Mouse (Mus musculus): ENCODE data around the gene Jhy. TPM values are rescaled to one million over a fixed set of nuclear protein-coding genes. Genes with fewer than 3 reads are reported as not detected.

Jhy gene
- total RNA-seq, 1 experiment = not detected

- DNase-seq (ENCODE audit: low read depth, low spot score) = no peak
- Histone ChIP-seq H3K36me3 (ENCODE audit: control insufficient read depth, insufficient read depth, low read length, poor library complexity, severe bottlenecking) (no peaks in the 10 kb centered on the region), H3K9me3 (ENCODE audit: control insufficient read depth, insufficient read depth, low read depth, low read length) (no peaks in the 10 kb centered on the region), H3K9ac (ENCODE audit: insufficient read depth, low read depth, low read length, poor library complexity, severe bottlenecking) (no peak overlapping the region), H3K4me3 (ENCODE audit: insufficient read depth in 1 of 2, low read depth in 1 of 2, low read length in 2 of 2, poor library complexity in 1 of 2, severe bottlenecking in 1 of 2) (peak overlapping the region; percentile 8 to 38; a peak in 3 of 4 replicates), H3K27ac (ENCODE audit: insufficient read depth, low read depth, low read length, poor library complexity, severe bottlenecking) (no peak overlapping the region), H3K4me1 (ENCODE audit: control insufficient read depth in 2 of 2, insufficient read depth in 2 of 2, low read length in 2 of 2, poor library complexity in 1 of 2) (peaks cover 0 to 3% of the 10 kb centered on the region in 2 experiments; a peak in 1 of 4 replicates)
- in situ Hi-C loops (cut with MboI; ENCODE audit: low sequenced_read_pairs in 2 of 2, unreplicated experiment in 2 of 2) = no loop called here
- TF ChIP-seq CHD2 (IDR thresholded peaks at IDR 0.05; ENCODE audit: low read depth, low read length) (no peak), MAFK (IDR thresholded peaks at IDR 0.05; ENCODE audit: insufficient read depth, low read depth, low read length) (no peak), HCFC1 (IDR thresholded peaks at IDR 0.05; ENCODE audit: borderline replicate concordance, insufficient read depth, low read length) (no peak), ZC3H11A (IDR thresholded peaks at IDR 0.05; ENCODE audit: borderline replicate concordance, low read depth, low read length) (no peak), ZNF384 (IDR thresholded peaks at IDR 0.05; ENCODE audit: low read depth, low read length) (no peak)
These were observed 86.1 kb downstream of the Jhy start for GRCm38 (mm10) chr9:40877881-40878235.

GRCm38 (mm10) chr9:40877146-40877880 lies 86.6 kb downstream of the Jhy start:
- no peak for DNase-seq (ENCODE audit: low read depth, low spot score)
- TF ChIP-seq ZC3H11A (IDR thresholded peaks at IDR 0.05; ENCODE audit: borderline replicate concordance, low read depth, low read length) = no peak
- no peak for TF ChIP-seq CHD2 (IDR thresholded peaks at IDR 0.05; ENCODE audit: low read depth, low read length)
- no peak for TF ChIP-seq MAFK (IDR thresholded peaks at IDR 0.05; ENCODE audit: insufficient read depth, low read depth, low read length)
- TF ChIP-seq ZNF384 (IDR thresholded peaks at IDR 0.05; ENCODE audit: low read depth, low read length) = no peak
- no peak for TF ChIP-seq HCFC1 (IDR thresholded peaks at IDR 0.05; ENCODE audit: borderline replicate concordance, insufficient read depth, low read length)
- Histone ChIP-seq H3K9ac (ENCODE audit: insufficient read depth, low read depth, low read length, poor library complexity, severe bottlenecking) (no peak overlapping the region), H3K27ac (ENCODE audit: insufficient read depth, low read depth, low read length, poor library complexity, severe bottlenecking) (no peak overlapping the region), H3K4me3 (ENCODE audit: insufficient read depth in 1 of 2, low read depth in 1 of 2, low read length in 2 of 2, poor library complexity in 1 of 2, severe bottlenecking in 1 of 2) (peak overlapping the region in 1 of 2 experiments; percentile 38; a peak in 1 of 4 replicates), H3K4me1 (ENCODE audit: control insufficient read depth in 2 of 2, insufficient read depth in 2 of 2, low read length in 2 of 2, poor library complexity in 1 of 2) (peaks cover 0 to 3% of the 10 kb centered on the region in 2 experiments; a peak in 1 of 4 replicates), H3K9me3 (ENCODE audit: control insufficient read depth, insufficient read depth, low read depth, low read length) (no peaks in the 10 kb centered on the region), H3K36me3 (ENCODE audit: control insufficient read depth, insufficient read depth, low read length, poor library complexity, severe bottlenecking) (no peaks in the 10 kb centered on the region)
- in situ Hi-C loops (cut with MboI; ENCODE audit: low sequenced_read_pairs in 2 of 2, unreplicated experiment in 2 of 2) = no loop called here

GRCm38 (mm10) chr9:40876693-40877092 lies 87.2 kb downstream of the Jhy start:
- in situ Hi-C loops (cut with MboI; ENCODE audit: low sequenced_read_pairs in 2 of 2, unreplicated experiment in 2 of 2) = no loop called here
- no peaks in the 10 kb centered on the region for H3K36me3 ChIP-seq (ENCODE audit: control insufficient read depth, insufficient read depth, low read length, poor library complexity, severe bottlenecking)
- H3K4me1 ChIP-seq (ENCODE audit: control insufficient read depth in 2 of 2, insufficient read depth in 2 of 2, low read length in 2 of 2, poor library complexity in 1 of 2) = peaks cover 0 to 3% of the 10 kb centered on the region in 2 experiments; a peak in 1 of 4 replicates
- no peak for TF ChIP-seq HCFC1 (IDR thresholded peaks at IDR 0.05; ENCODE audit: borderline replicate concordance, insufficient read depth, low read length)
- no peak for TF ChIP-seq MAFK (IDR thresholded peaks at IDR 0.05; ENCODE audit: insufficient read depth, low read depth, low read length)
- TF ChIP-seq CHD2 (IDR thresholded peaks at IDR 0.05; ENCODE audit: low read depth, low read length) = no peak
- TF ChIP-seq ZNF384 (IDR thresholded peaks at IDR 0.05; ENCODE audit: low read depth, low read length) = no peak
- TF ChIP-seq ZC3H11A (IDR thresholded peaks at IDR 0.05; ENCODE audit: borderline replicate concordance, low read depth, low read length) = no peak
- no peaks in the 10 kb centered on the region for H3K9me3 ChIP-seq (ENCODE audit: control insufficient read depth, insufficient read depth, low read depth, low read length)
- H3K27ac ChIP-seq (ENCODE audit: insufficient read depth, low read depth, low read length, poor library complexity, severe bottlenecking) = no peak overlapping the region
- H3K9ac ChIP-seq (ENCODE audit: insufficient read depth, low read depth, low read length, poor library complexity, severe bottlenecking) = no peak overlapping the region
- no peak for DNase-seq (ENCODE audit: low read depth, low spot score)
- H3K4me3 ChIP-seq (ENCODE audit: insufficient read depth in 1 of 2, low read depth in 1 of 2, low read length in 2 of 2, poor library complexity in 1 of 2, severe bottlenecking in 1 of 2) = no peak overlapping the region

GRCm38 (mm10) chr9:40876164-40876563 lies 87.8 kb downstream of the Jhy start:
- Histone ChIP-seq H3K9ac (ENCODE audit: insufficient read depth, low read depth, low read length, poor library complexity, severe bottlenecking) (no peak overlapping the region), H3K27ac (ENCODE audit: insufficient read depth, low read depth, low read length, poor library complexity, severe bottlenecking) (no peak overlapping the region), H3K36me3 (ENCODE audit: control insufficient read depth, insufficient read depth, low read length, poor library complexity, severe bottlenecking) (no peaks in the 10 kb centered on the region), H3K4me3 (ENCODE audit: insufficient read depth in 1 of 2, low read depth in 1 of 2, low read length in 2 of 2, poor library complexity in 1 of 2, severe bottlenecking in 1 of 2) (no peak overlapping the region), H3K9me3 (ENCODE audit: control insufficient read depth, insufficient read depth, low read depth, low read length) (no peaks in the 10 kb centered on the region), H3K4me1 (ENCODE audit: control insufficient read depth in 2 of 2, insufficient read depth in 2 of 2, low read length in 2 of 2, poor library complexity in 1 of 2) (peaks cover 0 to 3% of the 10 kb centered on the region in 2 experiments; a peak in 1 of 4 replicates)
- in situ Hi-C loops (cut with MboI; ENCODE audit: low sequenced_read_pairs in 2 of 2, unreplicated experiment in 2 of 2) = no loop called here
- no peak for TF ChIP-seq HCFC1 (IDR thresholded peaks at IDR 0.05; ENCODE audit: borderline replicate concordance, insufficient read depth, low read length)
- TF ChIP-seq CHD2 (IDR thresholded peaks at IDR 0.05; ENCODE audit: low read depth, low read length) = no peak
- no peak for TF ChIP-seq ZNF384 (IDR thresholded peaks at IDR 0.05; ENCODE audit: low read depth, low read length)
- no peak for TF ChIP-seq ZC3H11A (IDR thresholded peaks at IDR 0.05; ENCODE audit: borderline replicate concordance, low read depth, low read length)
- no peak for TF ChIP-seq MAFK (IDR thresholded peaks at IDR 0.05; ENCODE audit: insufficient read depth, low read depth, low read length)
- no peak for DNase-seq (ENCODE audit: low read depth, low spot score)
